In genomic region chr1:87620693-87621092, GRCm38 (mm10) we compare ENCODE assay signal across 10 mouse cellular contexts. TPM values are rescaled to one million over a fixed set of nuclear protein-coding genes. Genes with fewer than 3 reads are reported as not detected.
DNase-seq lines count a peak whose midpoint lies in the region; ATAC-seq and TF ChIP-seq lines count a peak whose summit lies in the region.
"Had no signal": no experiment of that assay in that cellular context is flagged by ENCODE, and none has a peak within 500 bp of the region (broad histone marks: within the 10 kb centered on the region; RNA-seq: fewer than 3 reads in every experiment).

No protein-coding gene starts in this region.

- H3K36me3 ChIP-seq in kidney, adult 2 months (ENCODE audit: control insufficient read depth, insufficient read depth, low read length) = no peaks in the 10 kb centered on the region
- peaks cover 44% of the 10 kb centered on the region for H3K36me3 ChIP-seq in G1E (replicated peaks)
- H3K36me3 ChIP-seq in embryonic facial prominence, embryonic 13.5 days = no peaks in the 10 kb centered on the region
- no peaks in the 10 kb centered on the region for H3K36me3 ChIP-seq in liver, embryonic 14.5 days (replicated peaks; ENCODE audit: control insufficient read depth, insufficient read depth, low read depth)
- no peaks in the 10 kb centered on the region for H3K36me3 ChIP-seq in forebrain, embryonic 11.5 days (ENCODE audit: control insufficient read depth, insufficient read depth, low read length)
- H3K36me3 ChIP-seq in midbrain, embryonic 16.5 days (ENCODE audit: control insufficient read depth, insufficient read depth, low read length) = no peaks in the 10 kb centered on the region
- H3K36me3 ChIP-seq: midbrain, embryonic 12.5 days had no signal

- no peak overlapping the region for H3K9ac ChIP-seq in embryonic facial prominence, embryonic 13.5 days
- H3K9ac ChIP-seq in liver, embryonic 14.5 days (replicated peaks) = peak overlapping the region; percentile 63
- H3K9ac ChIP-seq in forebrain, embryonic 11.5 days (ENCODE audit: low read length) = no peak overlapping the region
- no peak overlapping the region for H3K9ac ChIP-seq in midbrain, embryonic 16.5 days (ENCODE audit: low read depth, low read length)
- H3K9ac ChIP-seq: midbrain, embryonic 12.5 days had no signal

- H3K27me3 ChIP-seq in kidney, adult 2 months (replicated peaks; ENCODE audit: control insufficient read depth, insufficient read depth, low read length) = no peaks in the 10 kb centered on the region
- peaks cover under 1% of the 10 kb centered on the region; the same call in 1 of the 2 replicates for H3K27me3 ChIP-seq in G1E (ENCODE audit: insufficient read depth, low read length)
- H3K27me3 ChIP-seq in embryonic facial prominence, embryonic 13.5 days = no peaks in the 10 kb centered on the region
- H3K27me3 ChIP-seq in liver, embryonic 14.5 days (ENCODE audit: control insufficient read depth, insufficient read depth, low read length) = no peaks in the 10 kb centered on the region
- no peaks in the 10 kb centered on the region for H3K27me3 ChIP-seq in forebrain, embryonic 11.5 days (ENCODE audit: control insufficient read depth, insufficient read depth, low read length)
- no peaks in the 10 kb centered on the region for H3K27me3 ChIP-seq in midbrain, embryonic 16.5 days (ENCODE audit: control insufficient read depth, insufficient read depth, low read depth, low read length)
- H3K27me3 ChIP-seq: midbrain, embryonic 12.5 days had no signal

- no peak for TF ChIP-seq EP300 in liver, embryonic 14.5 days (IDR thresholded peaks at IDR 0.05; ENCODE audit: low read depth)

- WGBS in kidney, adult 2 months = 62% methylated on average over 6 of the region's 6 CpGs
- WGBS in embryonic facial prominence, embryonic 13.5 days = 74% methylated on average over 6 of the region's 6 CpGs
- 17% methylated on average over 6 of the region's 6 CpGs for WGBS in liver, embryonic 14.5 days (ENCODE audit: insufficient replicate concordance)
- 86% methylated on average over 6 of the region's 6 CpGs for WGBS in forebrain, embryonic 11.5 days
- 94% methylated on average over 6 of the region's 6 CpGs for WGBS in midbrain, embryonic 16.5 days

- DNase-seq in kidney, adult 2 months = no peak
- no peak for DNase-seq in kidney, adult 9 months
- no peak for DNase-seq in G1E (ENCODE audit: low spot score)
- no peak for DNase-seq in liver, embryonic 14.5 days (ENCODE audit: low read depth in 3 of 3, low spot score in 3 of 3)
- no peak for DNase-seq in T-cell, adult 2 months (ENCODE audit: low spot score)
- no peak for DNase-seq in forebrain, embryonic 11.5 days (ENCODE audit: low spot score)
- DNase-seq: right cerebral cortex, postnatal 4 days had no signal

- no peaks in the 10 kb centered on the region for H3K9me3 ChIP-seq in G1E (replicated peaks)
- no peaks in the 10 kb centered on the region for H3K9me3 ChIP-seq in embryonic facial prominence, embryonic 13.5 days
- H3K9me3 ChIP-seq in liver, embryonic 14.5 days (ENCODE audit: control insufficient read depth, low read length) = no peaks in the 10 kb centered on the region
- H3K9me3 ChIP-seq in forebrain, embryonic 11.5 days (ENCODE audit: control insufficient read depth, low read length) = no peaks in the 10 kb centered on the region
- no peaks in the 10 kb centered on the region for H3K9me3 ChIP-seq in midbrain, embryonic 16.5 days (replicated peaks; ENCODE audit: control insufficient read depth, low read length, poor library complexity, severe bottlenecking)
- H3K9me3 ChIP-seq: midbrain, embryonic 12.5 days had no signal

- TF ChIP-seq POLR2A in kidney, adult 2 months (IDR thresholded peaks at IDR 0.05; ENCODE audit: low read depth, low read length) = no peak

- peak; percentile 11; the same call in 1 of the 2 replicates for ATAC-seq in G1E (ENCODE audit: extremely low read depth, insufficient number of reproducible peaks, low FRiP score, poor library complexity, severe bottlenecking)
- ATAC-seq in embryonic facial prominence, embryonic 13.5 days (ENCODE audit: insufficient number of reproducible peaks, insufficient read depth, low FRiP score, low TSS enrichment, low read depth) = no peak
- peak; percentile 14 for ATAC-seq in liver, embryonic 14.5 days (ENCODE audit: insufficient read depth)
- no peak for ATAC-seq in forebrain, embryonic 11.5 days (replicated peaks; ENCODE audit: low FRiP score)
- ATAC-seq in midbrain, embryonic 16.5 days = no peak

- H3K27ac ChIP-seq in kidney, adult 2 months (ENCODE audit: insufficient read depth, low read depth, low read length) = peak overlapping the region; percentile 57
- H3K27ac ChIP-seq in embryonic facial prominence, embryonic 13.5 days = no peak overlapping the region
- peak overlapping the region; percentile 10 for H3K27ac ChIP-seq in liver, embryonic 14.5 days
- H3K27ac ChIP-seq in forebrain, embryonic 11.5 days (ENCODE audit: low read depth, low read length) = no peak overlapping the region
- no peak overlapping the region for H3K27ac ChIP-seq in midbrain, embryonic 16.5 days (ENCODE audit: low read length)
- H3K27ac ChIP-seq: midbrain, embryonic 12.5 days had no signal

- H3K4me3 ChIP-seq in kidney, adult 2 months (ENCODE audit: insufficient read depth, low read depth, low read length) = peak overlapping the region; percentile 48
- H3K4me3 ChIP-seq in G1E (ENCODE audit: low read depth, low read length) = peak overlapping the region; percentile 74
- H3K4me3 ChIP-seq in embryonic facial prominence, embryonic 13.5 days = peak overlapping the region; percentile 17
- peak overlapping the region; percentile 55 to 65 for H3K4me3 ChIP-seq in liver, embryonic 14.5 days (ENCODE audit: insufficient read depth in 1 of 2, low read depth in 2 of 2, low read length in 2 of 2)
- H3K4me3 ChIP-seq in forebrain, embryonic 11.5 days (ENCODE audit: low read depth, low read length) = no peak overlapping the region
- H3K4me3 ChIP-seq in midbrain, embryonic 16.5 days (ENCODE audit: low read depth, low read length) = no peak overlapping the region
- H3K4me3 ChIP-seq: midbrain, embryonic 12.5 days had no signal

- H3K4me1 ChIP-seq in kidney, adult 2 months (ENCODE audit: control insufficient read depth, insufficient read depth, low read length) = 0 out of 2 replicates have a peak, but pooled peaks cover 4% of the 10 kb centered on the region
- H3K4me1 ChIP-seq in G1E (ENCODE audit: insufficient read depth, low read depth, low read length) = peaks cover 71% of the 10 kb centered on the region
- 0 out of 2 replicates have a peak, but pooled peaks cover 3% of the 10 kb centered on the region for H3K4me1 ChIP-seq in embryonic facial prominence, embryonic 13.5 days
- peaks cover 20 to 47% of the 10 kb centered on the region in 2 experiments for H3K4me1 ChIP-seq in liver, embryonic 14.5 days (replicated peaks; ENCODE audit: control insufficient read depth in 2 of 2, insufficient read depth in 2 of 2, low read length in 1 of 2)
- no peaks in the 10 kb centered on the region for H3K4me1 ChIP-seq in forebrain, embryonic 11.5 days (replicated peaks; ENCODE audit: control insufficient read depth, insufficient read depth, low read length)
- H3K4me1 ChIP-seq in midbrain, embryonic 16.5 days (ENCODE audit: control insufficient read depth, insufficient read depth, low read length) = no peaks in the 10 kb centered on the region

- no peak for TF ChIP-seq CTCF in kidney, adult 2 months (conservative IDR thresholded peaks at IDR 0.05; ENCODE audit: insufficient read depth, insufficient read length, low read depth, low read length)
- no peak for TF ChIP-seq CTCF in G1E (IDR thresholded peaks at IDR 0.05; ENCODE audit: low read depth, low read length)
- no peak for TF ChIP-seq CTCF in liver, embryonic 14.5 days (IDR thresholded peaks at IDR 0.05; ENCODE audit: low read depth)

- peak overlapping the region; percentile 7; the same call in 1 of the 2 replicates for H3K4me2 ChIP-seq in embryonic facial prominence, embryonic 13.5 days
- H3K4me2 ChIP-seq in liver, embryonic 14.5 days (ENCODE audit: low read depth) = peak overlapping the region; percentile 72
- H3K4me2 ChIP-seq in forebrain, embryonic 11.5 days (ENCODE audit: low read depth, low read length, severe bottlenecking) = no peak overlapping the region
- H3K4me2 ChIP-seq in midbrain, embryonic 16.5 days (ENCODE audit: low read length) = no peak overlapping the region
- H3K4me2 ChIP-seq: midbrain, embryonic 12.5 days had no signal

RNA-seq across cellular contexts. Expression of gene Inpp5d, which starts 0.6 kb away (rescaled TPM):
- 18.6 and 20.0 TPM in 2 replicates for polyA plus RNA-seq in kidney, adult 2 months (2012; rRNA removed)
- total RNA-seq in G1E (2014; fragmentation: Nextera tagmentation) = 186 and 188 TPM in 2 replicates
- 214 and 238 TPM in 2 replicates for total RNA-seq in G1E (2017)
- 113 and 122 TPM in 2 replicates for polyA plus RNA-seq in G1E (2012)
- polyA plus RNA-seq in embryonic facial prominence, embryonic 13.5 days (2015; fragmentation: Nextera tagmentation; extraction: Ambion mirVana) = 3.6 and 5.9 TPM in 2 replicates
- polyA plus RNA-seq in liver, embryonic 14.5 days (2012; rRNA removed) = 5.7 and 9.3 TPM in 2 replicates
- 11.1 and 13.0 TPM in 2 replicates for polyA plus RNA-seq in liver, embryonic 14.5 days (2014; fragmentation: Nextera tagmentation; extraction: Ambion mirVana)
- polyA plus RNA-seq in forebrain, embryonic 11.5 days (2014; fragmentation: Nextera tagmentation; extraction: Ambion mirVana) = 3.6 and 5.0 TPM in 2 replicates
- 3.3 and 5.6 TPM in 2 replicates for polyA plus RNA-seq in midbrain, embryonic 16.5 days (2015; fragmentation: Nextera tagmentation; extraction: Ambion mirVana)

RNA-seq across cellular contexts. Expression of gene Ngef, which starts 47.0 kb away (rescaled TPM):
- 38.1 and 39.3 TPM in 2 replicates for polyA plus RNA-seq in kidney, adult 2 months (2012; rRNA removed)
- total RNA-seq in G1E (2014; fragmentation: Nextera tagmentation) (not detected in 2 replicates), G1E (2017) (0.16 TPM in 1 of 2 replicates, not detected in the other)
- not detected in 2 replicates for polyA plus RNA-seq in G1E (2012)
- polyA plus RNA-seq in embryonic facial prominence, embryonic 13.5 days (2015; fragmentation: Nextera tagmentation; extraction: Ambion mirVana) = 1.1 and 1.2 TPM in 2 replicates
- 2.8 and 3.4 TPM in 2 replicates for polyA plus RNA-seq in liver, embryonic 14.5 days (2012; rRNA removed)
- polyA plus RNA-seq in liver, embryonic 14.5 days (2014; fragmentation: Nextera tagmentation; extraction: Ambion mirVana) = 2.9 and 3.8 TPM in 2 replicates
- polyA plus RNA-seq in forebrain, embryonic 11.5 days (2014; fragmentation: Nextera tagmentation; extraction: Ambion mirVana) = 2.3 and 2.5 TPM in 2 replicates
- polyA plus RNA-seq in midbrain, embryonic 16.5 days (2015; fragmentation: Nextera tagmentation; extraction: Ambion mirVana) = 23.1 and 31.8 TPM in 2 replicates

Comparison
In these comparisons a context has a peak if more than half of its experiments do, and no peak if none do; other contexts are left out.
1. H3K27ac ChIP-seq: peak in kidney, adult 2 months (single experiment) and liver, embryonic 14.5 days (single experiment); none in embryonic facial prominence, embryonic 13.5 days (single experiment), forebrain, embryonic 11.5 days (single experiment) and midbrain, embryonic 16.5 days (single experiment).
2. H3K4me3 ChIP-seq: peak in kidney, adult 2 months (single experiment), G1E (single experiment), embryonic facial prominence, embryonic 13.5 days (single experiment) and liver, embryonic 14.5 days (2 of 2); none in forebrain, embryonic 11.5 days (single experiment) and midbrain, embryonic 16.5 days (single experiment).
3. ATAC-seq: peak in G1E (single experiment) and liver, embryonic 14.5 days (single experiment); none in embryonic facial prominence, embryonic 13.5 days (single experiment), forebrain, embryonic 11.5 days (single experiment) and midbrain, embryonic 16.5 days (single experiment).
4. H3K4me2 ChIP-seq: peak in embryonic facial prominence, embryonic 13.5 days (single experiment) and liver, embryonic 14.5 days (single experiment); none in forebrain, embryonic 11.5 days (single experiment) and midbrain, embryonic 16.5 days (single experiment).